Mouse (Mus musculus) midbrain, embryonic 11.5 days (tissue): ENCODE data around the gene Jph3. TPM values are rescaled to one million over a fixed set of nuclear protein-coding genes. Genes with fewer than 3 reads are reported as not detected.

Source experiments
- ATAC-seq: fragments of 200-750 bp; cut with Nextera tagmentation; 2 replicates; pipeline ENCODE4 v1.8.0; 2017; ENCODE audit warnings: moderate TSS enrichment, moderate library complexity; ENCODE audit not compliant: low FRiP score
- DNase-seq: peaks from one replicate; pipeline ENCODE4 v3.0.0; 2015; ENCODE audit warnings: low spot score; ENCODE audit errors: missing footprints
- H3K27ac ChIP-seq: fragments of 300-500 bp; sonication (generic); 2 replicates; pipeline ENCODE4 v1.5.1; 2014; ENCODE audit warnings: low read depth, low read length
- H3K27me3 ChIP-seq: fragments of 300-500 bp; sonication (generic); 2 replicates; pipeline ENCODE4 v1.6.1; 2014; ENCODE audit warnings: mild to moderate bottlenecking, low read length, moderate library complexity, mixed read lengths; ENCODE audit not compliant: control insufficient read depth, insufficient read depth
- H3K36me3 ChIP-seq: fragments of 300-500 bp; sonication (generic); 2 replicates; pipeline ENCODE4 v1.6.1; 2014; ENCODE audit warnings: mild to moderate bottlenecking, low read length, moderate library complexity, mixed read lengths; ENCODE audit not compliant: control insufficient read depth, insufficient read depth
- H3K4me1 ChIP-seq: fragments of 300-500 bp; sonication (generic); 2 replicates; pipeline ENCODE4 v1.6.1; 2014; ENCODE audit warnings: low read length; ENCODE audit not compliant: control insufficient read depth, insufficient read depth
- H3K4me2 ChIP-seq: fragments of 300-500 bp; sonication (generic); 2 replicates; pipeline ENCODE4 v1.6.1; 2014; ENCODE audit warnings: mild to moderate bottlenecking, moderate library complexity
- H3K4me3 ChIP-seq: fragments of 300-500 bp; sonication (generic); 2 replicates; pipeline ENCODE4 v1.5.1; 2014; ENCODE audit warnings: low read depth, low read length
- H3K9ac ChIP-seq: fragments of 300-500 bp; sonication (generic); 2 replicates; pipeline ENCODE4 v1.6.1; 2014; ENCODE audit warnings: low read length
- H3K9me3 ChIP-seq: fragments of 300-500 bp; sonication (generic); 2 replicates; pipeline ENCODE4 v1.6.1; 2016; ENCODE audit warnings: low read length; ENCODE audit not compliant: control insufficient read depth
- WGBS: fragments of 180-500 bp; shearing (Covaris S2); extraction: QIAGEN DNeasy Blood & Tissue Kit; methylation state at CpG from one replicate; pipeline ENCODE4 v1.1.7; 2014; 5-methylcytosine and 5-hydroxymethylcytosine counted together
- polyA plus RNA-seq: library from polyadenylated mRNA; unstranded; fragments of >200 nt; fragmentation: Nextera tagmentation; extraction: Ambion mirVana; gene quantifications from 2 replicates; pipeline ENCODE4 v1.2.1, GENCODE M21; 2014

Gene Jph3
- polyA plus RNA-seq, 1 experiment from 2014 or later, result 10.4 TPM

GRCm38 (mm10) chr8:121762999-121763699 lies 33.7 kb downstream of the Jph3 start:
- no peak overlapping the region for H3K4me3 ChIP-seq
- H3K27me3 ChIP-seq, result no peaks in the 10 kb centered on the region
- DNase-seq, result no peak
- no peak overlapping the region for H3K4me2 ChIP-seq
- WGBS, result 62% methylated on average over 7 of the region's 7 CpGs
- no peaks in the 10 kb centered on the region for H3K4me1 ChIP-seq
- no peaks in the 10 kb centered on the region for H3K36me3 ChIP-seq
- no peak for ATAC-seq
- no peaks in the 10 kb centered on the region for H3K9me3 ChIP-seq
- no peak overlapping the region for H3K9ac ChIP-seq
- no peak overlapping the region for H3K27ac ChIP-seq

- WGBS, result 73% methylated on average over 9 of the region's 9 CpGs
- H3K9ac ChIP-seq, result no peak overlapping the region
- no peaks in the 10 kb centered on the region for H3K27me3 ChIP-seq
- no peaks in the 10 kb centered on the region for H3K4me1 ChIP-seq
- no peak overlapping the region for H3K4me3 ChIP-seq
- H3K9me3 ChIP-seq, result no peaks in the 10 kb centered on the region
- H3K27ac ChIP-seq, result no peak overlapping the region
- no peaks in the 10 kb centered on the region for H3K36me3 ChIP-seq
- H3K4me2 ChIP-seq, result no peak overlapping the region
- ATAC-seq (no peak), DNase-seq (no peak)
These were observed 34.2 kb downstream of the Jph3 start for GRCm38 (mm10) chr8:121763700-121764013.

GRCm38 (mm10) chr8:121765594-121766138 lies 36.2 kb downstream of the Jph3 start:
- DNase-seq (peak; percentile 21), ATAC-seq (no peak)
- no peaks in the 10 kb centered on the region for H3K36me3 ChIP-seq
- WGBS, result 89% methylated on average over 7 of the region's 7 CpGs
- no peak overlapping the region for H3K4me2 ChIP-seq
- no peak overlapping the region for H3K9ac ChIP-seq
- H3K4me3 ChIP-seq, result no peak overlapping the region
- H3K4me1 ChIP-seq, result peaks cover under 1% of the 10 kb centered on the region; the same call in 1 of the 2 replicates
- no peak overlapping the region for H3K27ac ChIP-seq
- H3K27me3 ChIP-seq, result no peaks in the 10 kb centered on the region
- no peaks in the 10 kb centered on the region for H3K9me3 ChIP-seq

- Histone ChIP-seq H3K9me3 (no peaks in the 10 kb centered on the region), H3K4me2 (no peak overlapping the region), H3K4me3 (no peak overlapping the region), H3K27ac (no peak overlapping the region), H3K27me3 (no peaks in the 10 kb centered on the region), H3K4me1 (peaks cover 15% of the 10 kb centered on the region), H3K36me3 (no peaks in the 10 kb centered on the region), H3K9ac (no peak overlapping the region)
- WGBS, result 61% methylated on average over 3 of the region's 3 CpGs
- ATAC-seq (no peak), DNase-seq (peak; percentile 65)
These were observed 39.7 kb downstream of the Jph3 start for GRCm38 (mm10) chr8:121769095-121769494.

- Histone ChIP-seq H3K9ac (no peak overlapping the region), H3K4me3 (no peak overlapping the region), H3K4me2 (no peak overlapping the region), H3K9me3 (no peaks in the 10 kb centered on the region), H3K4me1 (peaks cover 15% of the 10 kb centered on the region), H3K36me3 (no peaks in the 10 kb centered on the region), H3K27ac (no peak overlapping the region), H3K27me3 (no peaks in the 10 kb centered on the region)
- ATAC-seq, result no peak
- no peak for DNase-seq
- WGBS, result 100% methylated on average over 2 of the region's 2 CpGs
These were observed 40.2 kb downstream of the Jph3 start for GRCm38 (mm10) chr8:121769621-121770020.

GRCm38 (mm10) chr8:121770845-121771752 lies 41.7 kb downstream of the Jph3 start:
- Histone ChIP-seq H3K4me3 (no peak overlapping the region), H3K9me3 (no peaks in the 10 kb centered on the region), H3K27ac (0 out of 2 replicates have a peak overlapping the region, but pooled peaks have one; percentile 2), H3K4me1 (peaks cover 15% of the 10 kb centered on the region), H3K9ac (peak overlapping the region; percentile 27; the same call in 1 of the 2 replicates), H3K27me3 (no peaks in the 10 kb centered on the region), H3K4me2 (peak overlapping the region; percentile 27), H3K36me3 (no peaks in the 10 kb centered on the region)
- ATAC-seq (peak; percentile 85), DNase-seq (peak; percentile 82)
- WGBS, result 23% methylated on average over 19 of the region's 19 CpGs

- Histone ChIP-seq H3K27ac (no peak overlapping the region), H3K27me3 (no peaks in the 10 kb centered on the region), H3K9me3 (no peaks in the 10 kb centered on the region), H3K4me2 (no peak overlapping the region), H3K36me3 (no peaks in the 10 kb centered on the region), H3K4me1 (peaks cover 15% of the 10 kb centered on the region), H3K4me3 (no peak overlapping the region), H3K9ac (no peak overlapping the region)
- DNase-seq (no peak), ATAC-seq (no peak)
- 86% methylated on average over 12 of the region's 12 CpGs for WGBS
These were observed 44.5 kb downstream of the Jph3 start for GRCm38 (mm10) chr8:121773876-121774275.

GRCm38 (mm10) chr8:121782493-121782892 lies 53.1 kb downstream of the Jph3 start:
- H3K4me2 ChIP-seq, result no peak overlapping the region
- no peaks in the 10 kb centered on the region for H3K9me3 ChIP-seq
- no peak overlapping the region for H3K9ac ChIP-seq
- WGBS, result 76% methylated on average over 5 of the region's 5 CpGs
- no peaks in the 10 kb centered on the region for H3K4me1 ChIP-seq
- ATAC-seq, result no peak
- no peak overlapping the region for H3K27ac ChIP-seq
- H3K36me3 ChIP-seq, result no peaks in the 10 kb centered on the region
- H3K4me3 ChIP-seq, result no peak overlapping the region
- DNase-seq, result no peak
- H3K27me3 ChIP-seq, result no peaks in the 10 kb centered on the region

GRCm38 (mm10) chr8:121786542-121786941 lies 57.1 kb downstream of the Jph3 start:
- no peaks in the 10 kb centered on the region for H3K27me3 ChIP-seq
- H3K9ac ChIP-seq, result no peak overlapping the region
- no peaks in the 10 kb centered on the region for H3K4me1 ChIP-seq
- no peak overlapping the region for H3K27ac ChIP-seq
- no peaks in the 10 kb centered on the region for H3K9me3 ChIP-seq
- DNase-seq (no peak), ATAC-seq (no peak)
- WGBS, result 70% methylated on average over 10 of the region's 10 CpGs
- no peaks in the 10 kb centered on the region for H3K36me3 ChIP-seq
- H3K4me2 ChIP-seq, result no peak overlapping the region
- H3K4me3 ChIP-seq, result no peak overlapping the region
